Mouse (Mus musculus) neural tube, embryonic 10.5 days (tissue): ENCODE data around the gene Chrm3.

ENCODE experiments used
- DNase-seq: peaks from one replicate; pipeline ENCODE4 v3.0.0-alpha.2; 2017; ENCODE audit warnings: low spot score; ENCODE audit errors: extremely low spot score

Gene Chrm3

DNA sequence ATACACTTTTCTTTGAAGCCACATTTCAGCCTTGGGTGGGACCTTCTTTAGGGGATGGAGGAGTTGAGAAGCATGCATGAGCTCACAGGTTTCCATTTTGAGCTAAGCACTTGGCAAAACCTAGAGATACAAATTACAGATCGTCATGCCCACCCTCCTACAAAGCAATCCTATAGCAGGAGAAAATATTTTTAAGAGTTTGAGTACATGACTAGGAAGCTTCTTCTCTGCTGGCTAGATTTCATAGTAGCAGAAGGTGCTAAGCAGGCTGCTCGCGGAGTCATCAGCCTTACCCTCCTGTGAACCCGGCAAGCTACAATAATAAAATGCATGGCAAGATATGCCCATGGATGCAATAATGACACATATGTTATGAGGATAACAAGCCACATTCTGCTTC, 124.4 kb downstream of the Chrm3 start:
- no peak for DNase-seq

DNA sequence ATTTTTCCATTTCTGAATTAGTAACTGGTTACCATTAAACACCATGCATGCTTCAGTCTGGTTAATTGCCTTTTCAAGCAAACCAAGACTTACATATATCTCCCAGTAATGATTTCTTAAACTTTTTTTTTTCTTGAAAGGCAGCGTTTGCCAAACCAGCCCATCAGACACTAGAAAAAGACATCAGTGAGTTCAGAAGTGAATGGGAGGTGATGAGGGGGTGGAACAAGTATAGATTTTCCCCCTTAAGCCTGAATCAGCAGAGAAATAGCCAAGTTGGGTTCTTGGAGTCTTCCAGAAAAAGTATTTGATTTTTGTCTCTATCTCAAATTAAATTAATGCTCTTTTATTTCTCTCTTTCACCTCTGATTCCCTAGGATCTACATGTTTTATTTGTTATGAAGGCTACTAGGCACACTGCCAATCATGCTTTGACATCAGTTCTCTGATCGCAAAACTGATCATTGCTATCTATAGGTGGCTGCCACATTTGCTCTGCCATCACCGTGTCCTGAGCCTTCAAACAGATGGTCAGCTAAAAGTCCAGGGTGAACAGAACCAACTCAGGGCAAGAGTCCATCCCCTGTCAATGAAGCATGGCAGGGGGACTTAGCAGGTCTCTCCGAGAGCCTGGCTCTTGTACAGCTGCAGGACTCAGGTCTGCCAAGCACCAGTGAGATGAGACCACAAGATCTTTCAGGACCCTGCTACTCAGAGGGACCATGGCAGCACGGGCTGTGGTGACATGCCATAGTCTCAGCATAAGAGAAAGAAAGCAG, 125.1 kb downstream of the Chrm3 start:
- DNase-seq, result no peak

GRCm38 (mm10) chr13:10220403-10220802, 140.2 kb downstream of the Chrm3 start:
- DNase-seq, result no peak

DNA sequence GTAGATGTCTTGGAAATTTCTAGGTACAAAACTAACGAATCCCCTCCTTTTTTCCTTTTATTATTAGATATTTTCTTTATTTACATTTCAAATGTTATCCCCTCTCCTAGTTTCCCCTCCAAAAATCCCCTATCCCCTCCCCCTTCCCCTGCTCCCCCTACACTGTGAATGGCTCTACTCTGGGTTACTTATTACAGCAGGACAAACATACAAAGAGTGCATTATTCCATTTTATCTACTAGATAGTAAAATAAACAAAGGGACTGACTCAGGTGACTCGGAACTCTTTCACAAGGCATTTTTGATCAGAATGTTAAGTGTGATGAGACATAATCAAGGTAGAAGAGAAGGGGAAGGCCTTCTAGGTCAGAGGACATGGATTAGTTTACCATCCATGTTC, 148.5 kb downstream of the Chrm3 start:
- no peak for DNase-seq

- DNase-seq, result no peak
Measured at GRCm38 (mm10) chr13:10210522-10211244, 150.0 kb downstream of the Chrm3 start.

GRCm38 (mm10) chr13:10199206-10199956, 161.3 kb downstream of the Chrm3 start:
- DNase-seq, result no peak

DNA sequence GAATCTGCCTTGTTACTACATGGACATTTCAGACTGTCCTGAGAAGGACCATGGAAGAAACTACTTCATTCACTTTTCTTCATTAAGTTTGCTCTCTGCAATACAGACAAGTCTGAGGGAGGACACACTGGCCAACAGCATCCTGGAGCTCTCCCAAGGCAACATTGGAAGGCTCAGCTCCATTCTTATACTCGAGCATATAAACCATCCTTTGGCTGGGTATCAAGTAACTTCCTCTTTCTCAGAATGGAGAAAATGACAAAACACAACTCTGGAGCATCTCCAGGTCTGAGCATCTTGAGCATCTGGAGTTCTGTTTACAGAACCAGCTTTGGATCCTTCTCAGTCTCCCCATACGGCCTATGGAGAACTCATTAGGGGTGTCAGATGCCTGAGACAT, 170.8 kb downstream of the Chrm3 start:
- DNase-seq, result no peak

GRCm38 (mm10) chr13:10187926-10188325, 172.7 kb downstream of the Chrm3 start:
- no peak for DNase-seq

- no peak for DNase-seq
Measured at GRCm38 (mm10) chr13:10183837-10184236, 176.8 kb downstream of the Chrm3 start.

DNA sequence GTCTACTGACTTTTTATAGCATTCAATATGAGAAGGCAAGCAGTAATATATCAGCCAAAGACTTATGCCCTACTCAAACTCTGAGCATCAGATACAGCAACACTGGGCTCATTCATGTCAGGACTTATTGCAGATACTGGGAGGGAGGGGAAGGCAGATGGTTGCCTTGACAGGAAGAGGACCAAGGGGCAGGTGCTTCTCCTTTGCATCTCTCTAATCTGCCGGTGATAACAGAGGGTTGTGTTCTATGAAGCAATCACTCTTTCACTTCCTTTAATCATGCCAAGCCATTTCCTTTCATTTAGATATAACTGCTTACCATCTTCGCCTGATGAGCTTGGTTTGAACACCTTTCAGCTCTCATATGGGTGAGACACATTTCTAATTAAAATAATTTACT, 177.9 kb downstream of the Chrm3 start:
- DNase-seq, result no peak

DNA sequence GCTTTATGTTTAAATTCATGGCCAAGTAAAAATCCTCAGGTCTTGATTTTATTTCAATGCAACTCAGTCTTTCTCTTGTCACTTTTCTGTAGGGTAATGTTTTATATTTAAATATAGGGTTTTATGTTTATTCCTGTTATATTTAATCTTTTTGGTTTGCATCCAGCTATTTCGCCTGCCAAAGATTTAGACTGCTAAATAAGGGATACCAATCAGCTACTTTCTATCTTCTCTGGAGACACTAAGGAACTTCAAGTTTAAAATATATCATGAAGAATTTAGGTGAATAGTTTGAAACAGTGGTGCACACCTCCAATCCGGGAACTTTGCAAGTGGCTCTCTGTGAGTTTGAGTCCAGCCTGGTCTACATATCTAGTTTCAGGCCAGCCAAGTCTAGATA, 190.1 kb downstream of the Chrm3 start:
- no peak for DNase-seq

DNA sequence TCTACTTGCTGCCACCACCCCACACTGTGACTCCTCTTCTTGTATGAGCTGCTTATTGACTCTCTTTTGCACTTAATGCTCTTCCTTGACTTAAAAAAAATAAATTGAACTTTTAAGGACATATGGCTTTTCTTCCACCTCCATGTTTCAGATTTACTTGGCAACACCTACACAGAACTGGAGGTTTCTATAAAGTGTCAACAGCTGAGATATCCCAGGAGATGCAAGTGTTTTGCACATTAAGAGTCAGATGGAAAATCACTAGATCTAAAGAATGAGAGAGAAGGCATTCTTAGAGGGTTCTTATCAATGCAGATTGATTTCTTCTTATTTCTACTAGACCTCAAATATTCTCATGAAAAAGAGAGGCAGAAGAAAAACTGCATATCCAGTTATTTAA, 197.3 kb downstream of the Chrm3 start:
- DNase-seq, result no peak

GRCm38 (mm10) chr13:10157496-10157895, 203.2 kb downstream of the Chrm3 start:
- DNase-seq, result no peak

DNA sequence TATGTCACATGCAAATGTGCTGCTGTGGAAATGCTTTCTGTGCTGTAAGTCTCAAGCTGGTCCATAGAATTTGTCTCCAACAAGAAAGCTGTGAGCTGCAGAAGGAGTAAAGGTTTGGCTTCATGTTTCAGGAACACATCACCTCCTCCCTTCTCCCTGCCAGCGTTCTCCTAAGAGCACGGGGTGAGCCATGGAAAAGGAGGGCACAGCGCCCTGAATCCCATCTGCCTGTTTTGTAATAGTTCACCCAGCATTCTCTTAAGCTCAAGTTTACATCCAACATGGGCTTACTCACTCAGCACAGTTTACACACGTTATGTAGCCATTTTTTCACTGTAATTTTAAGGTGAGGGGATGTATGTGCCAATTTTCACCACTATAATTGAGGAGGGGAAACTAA, 220.1 kb downstream of the Chrm3 start:
- DNase-seq, result no peak

DNA sequence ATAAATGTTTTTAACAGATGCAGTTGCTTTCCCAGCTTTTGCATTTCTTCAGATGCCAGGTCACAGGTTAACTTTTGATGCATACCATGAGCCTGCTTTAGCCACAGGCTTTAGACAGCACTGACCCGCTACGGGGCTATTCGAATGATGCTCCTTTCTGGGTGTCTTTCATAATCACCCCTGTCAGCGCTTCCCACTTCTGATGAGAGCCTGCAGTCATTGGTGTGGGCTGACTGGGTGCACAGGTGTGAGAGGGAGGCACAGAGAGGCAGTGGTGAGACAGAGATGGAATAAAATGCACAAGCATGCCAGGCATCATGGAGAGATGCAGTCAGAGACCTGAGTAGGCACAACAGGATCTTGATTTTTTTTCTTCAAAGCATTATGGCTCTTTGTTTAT, 221.8 kb downstream of the Chrm3 start:
- DNase-seq, result no peak

GRCm38 (mm10) chr13:10131064-10131463, 229.6 kb downstream of the Chrm3 start:
- DNase-seq, result no peak

- no peak for DNase-seq
Measured at GRCm38 (mm10) chr13:10112211-10112610, 248.4 kb downstream of the Chrm3 start.

DNA sequence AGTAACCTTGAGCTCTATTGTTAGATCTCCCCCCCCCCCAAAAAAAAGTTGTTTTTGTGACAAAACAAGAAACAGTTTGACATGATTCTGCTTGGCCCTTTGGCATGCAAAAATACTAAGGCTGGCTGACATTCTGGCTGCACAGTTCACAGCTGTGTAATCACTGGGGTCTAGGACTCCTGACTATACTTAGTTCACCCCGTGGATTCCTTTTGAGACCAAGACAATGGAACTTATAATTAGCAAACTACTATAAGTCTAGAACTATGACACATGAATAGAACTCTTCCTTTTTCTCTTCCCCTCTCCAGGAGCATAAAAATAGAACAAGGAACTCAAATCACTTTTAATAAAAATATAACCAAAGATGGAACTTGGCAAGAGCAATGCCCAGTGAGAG, 251.1 kb downstream of the Chrm3 start:
- no peak for DNase-seq

GRCm38 (mm10) chr13:10107331-10107730, 253.3 kb downstream of the Chrm3 start:
- DNase-seq, result no peak

DNA sequence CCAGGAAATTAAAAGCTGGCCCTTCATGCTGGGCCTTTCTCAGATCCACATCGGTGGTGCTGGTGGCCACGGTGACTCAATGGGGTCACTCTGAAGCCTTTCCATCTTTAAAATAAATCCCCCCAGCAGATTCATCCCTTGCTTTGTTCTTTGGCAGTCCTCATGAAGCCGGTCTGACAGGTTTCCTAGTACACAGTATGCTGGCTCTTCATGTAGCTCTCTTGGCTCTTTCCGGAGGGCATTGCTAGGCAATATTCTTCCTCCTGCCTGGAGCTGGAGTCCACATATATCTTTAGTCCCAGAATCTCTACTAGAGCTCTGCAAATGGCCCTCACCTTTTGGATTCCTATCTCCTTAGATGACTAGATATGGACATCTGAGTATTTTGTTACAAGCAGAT, 269.9 kb downstream of the Chrm3 start:
- no peak for DNase-seq

DNA sequence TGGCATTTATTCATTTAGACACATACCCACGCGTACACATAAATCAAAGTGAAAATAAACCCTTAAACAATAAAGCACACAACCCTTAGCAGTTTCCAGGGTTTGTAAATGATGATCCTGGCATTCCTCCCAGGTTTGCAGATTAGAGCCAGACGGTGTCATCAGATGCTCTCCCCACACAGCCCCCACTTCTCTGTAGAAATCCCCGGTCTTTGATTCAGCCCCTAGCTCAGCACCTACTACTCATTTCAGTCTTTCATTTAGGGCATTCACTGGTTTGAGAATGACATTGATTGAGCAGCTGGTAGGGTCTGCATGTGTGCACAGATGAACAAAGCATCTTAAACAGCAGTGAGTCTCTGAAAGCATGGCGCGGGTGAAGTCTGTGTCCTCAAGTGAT, 274.3 kb downstream of the Chrm3 start:
- no peak for DNase-seq

DNA sequence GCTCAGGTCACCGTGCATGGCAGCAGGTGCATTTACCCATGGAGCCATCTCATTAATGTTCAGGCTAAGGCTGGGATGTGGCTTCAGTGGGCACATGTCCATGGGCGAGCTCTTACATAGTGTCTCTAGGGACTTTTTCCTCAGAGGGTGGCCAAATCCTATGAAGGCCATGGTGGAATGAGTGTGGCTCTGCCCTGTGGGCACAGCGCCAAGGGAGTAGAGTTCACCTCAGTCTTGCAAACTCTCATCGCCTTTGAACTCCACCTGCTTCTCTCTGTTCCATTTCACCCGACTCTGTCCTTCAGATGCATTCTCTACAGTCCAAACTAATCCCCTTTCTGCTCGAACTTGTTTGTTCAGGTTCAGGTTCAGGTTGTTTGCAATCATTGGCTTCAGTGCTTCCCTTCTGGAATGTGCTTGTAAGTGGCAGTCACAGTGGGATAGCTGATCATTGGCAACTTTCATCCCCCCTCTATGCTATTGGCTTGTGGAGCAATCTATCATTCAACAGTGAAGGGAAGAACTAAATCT, 278.7 kb downstream of the Chrm3 start:
- DNase-seq, result no peak
